Mouse (Mus musculus): Measurements from ENCODE around the gene Olfr199. TPM values are rescaled to one million over a fixed set of nuclear protein-coding genes. Genes with fewer than 3 reads are reported as not detected.
"Not testable (repeated sequence)": the region's sequence is repeated elsewhere in the genome, so short reads cannot be mapped to it uniquely, and the experiment has no call there.

Gene Olfr199
- total RNA-seq (2021): not detected
- long read RNA-seq, experiment 1: 0 reads
- long read RNA-seq, experiment 2: 0 reads

DNA sequence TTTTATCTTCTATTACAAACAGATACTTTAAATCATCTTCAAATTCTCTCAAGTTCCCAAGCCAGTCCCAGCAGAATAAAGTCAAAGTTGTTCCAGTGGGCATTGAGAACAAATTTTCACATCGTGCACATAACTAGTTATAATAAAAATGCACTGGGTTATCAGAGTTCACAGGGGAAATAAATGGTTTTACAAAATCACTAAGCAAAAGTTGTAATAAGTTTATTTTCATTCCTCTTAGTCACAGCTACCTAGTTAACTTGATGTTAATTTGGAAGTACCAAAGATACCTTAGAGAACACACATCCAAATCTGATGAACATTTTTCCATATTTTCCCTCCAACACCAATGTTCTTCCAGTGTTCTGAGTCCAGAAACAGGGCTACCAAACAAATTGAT lies at the start of gene Olfr199:
Gene Olfr199 (minus strand): TSS at position 101 of the 400 bp plus-strand sequence.
- H3K27ac ChIP-seq; H3K4me3 ChIP-seq; intact Hi-C loops (cut with DNase I); DNase-seq: not testable (repeated sequence)

DNA sequence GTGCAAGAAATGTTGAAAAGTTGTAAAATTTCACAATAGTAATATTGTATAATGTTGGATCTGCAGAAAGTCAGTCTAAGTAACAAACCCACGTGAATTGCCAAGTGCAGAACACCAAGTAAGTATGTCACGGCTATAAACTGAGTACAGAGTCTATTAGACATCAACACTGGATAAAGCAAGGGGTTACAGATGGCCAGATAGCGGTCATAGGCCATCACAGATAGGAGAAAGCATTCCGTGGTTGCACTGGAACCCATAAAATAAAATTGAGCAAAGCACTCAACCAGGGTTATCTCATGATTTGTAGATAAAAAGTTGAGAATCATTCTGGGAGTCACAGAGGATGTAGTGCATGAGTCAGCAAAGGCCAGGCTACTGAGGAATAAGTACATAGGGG lies 49.5 kb upstream of the Olfr199 start:
- H3K27ac ChIP-seq; intact Hi-C loops (cut with DNase I); DNase-seq; H3K4me3 ChIP-seq: not testable (repeated sequence)

DNA sequence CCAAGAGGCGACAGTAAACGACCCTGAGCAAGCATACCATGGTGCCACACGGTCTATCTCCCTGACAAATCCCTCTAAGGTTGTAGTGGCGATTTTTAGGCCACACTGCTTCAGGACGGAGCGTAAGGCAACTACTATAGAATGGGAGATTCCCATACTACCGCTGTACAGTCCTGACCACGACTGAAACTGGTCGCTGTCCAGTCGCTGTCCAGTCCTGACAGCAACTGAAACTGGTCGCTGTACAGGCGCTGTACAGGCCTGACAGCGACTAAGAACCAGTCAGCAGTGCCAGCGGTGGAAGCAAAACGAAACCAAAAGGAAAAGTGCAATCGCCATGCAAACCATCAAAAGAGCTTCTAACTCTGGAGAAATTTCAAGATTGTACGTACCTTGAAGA lies 30.1 kb upstream of the Olfr199 start:
- no peak for DNase-seq
- Histone ChIP-seq H3K4me3 (no peak overlapping the region), H3K27ac (no peak overlapping the region)
- intact Hi-C loops (cut with DNase I): no loop called here
- TF ChIP-seq CTCF (IDR thresholded peaks at IDR 0.05): no peak

DNA sequence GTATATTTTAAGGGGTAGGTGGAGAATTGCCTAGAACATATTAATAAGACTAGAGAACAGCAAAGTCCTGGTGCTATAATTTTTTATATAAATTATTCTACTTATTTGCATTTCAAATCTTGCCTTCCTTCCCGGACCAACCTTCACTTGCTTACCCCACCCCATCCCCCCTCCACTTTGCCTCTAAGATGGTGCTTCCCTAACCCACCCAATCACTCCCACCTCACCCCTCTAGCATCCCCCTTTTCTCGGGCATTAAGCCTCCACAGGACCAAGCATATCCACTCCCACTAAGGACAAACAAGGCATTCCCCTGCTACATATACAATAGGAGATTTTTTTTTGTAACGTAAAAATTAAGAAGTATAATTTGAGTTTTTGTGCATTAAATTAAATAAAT lies 1.7 kb downstream of the Olfr199 start:
- H3K4me3 ChIP-seq; DNase-seq; H3K27ac ChIP-seq; intact Hi-C loops (cut with DNase I): not testable (repeated sequence)

DNA sequence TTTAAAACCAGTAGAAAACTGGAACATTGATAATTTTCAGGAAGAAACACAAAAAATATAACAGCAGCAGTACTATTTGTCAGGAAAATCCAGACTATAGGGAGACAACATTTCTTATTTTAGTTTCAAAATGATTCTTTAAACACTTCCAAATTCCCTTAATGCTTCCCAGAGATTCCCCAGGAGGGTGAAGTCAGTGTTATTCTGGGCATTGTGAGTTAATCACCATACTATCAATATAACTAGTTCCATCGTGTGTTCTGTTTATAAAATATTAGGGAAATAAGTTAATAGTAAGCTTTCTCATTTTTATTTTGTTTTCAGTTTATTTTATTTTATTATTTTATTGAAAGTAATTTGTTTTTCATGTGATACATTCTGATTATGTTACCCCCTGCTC lies 16.1 kb downstream of the Olfr199 start, which contains the start of gene Olfr198:
Gene Olfr198 (minus strand): TSS at position 101 of the 400 bp plus-strand sequence.
- intact Hi-C loops (cut with DNase I); H3K27ac ChIP-seq; H3K4me3 ChIP-seq; DNase-seq: not testable (repeated sequence)

DNA sequence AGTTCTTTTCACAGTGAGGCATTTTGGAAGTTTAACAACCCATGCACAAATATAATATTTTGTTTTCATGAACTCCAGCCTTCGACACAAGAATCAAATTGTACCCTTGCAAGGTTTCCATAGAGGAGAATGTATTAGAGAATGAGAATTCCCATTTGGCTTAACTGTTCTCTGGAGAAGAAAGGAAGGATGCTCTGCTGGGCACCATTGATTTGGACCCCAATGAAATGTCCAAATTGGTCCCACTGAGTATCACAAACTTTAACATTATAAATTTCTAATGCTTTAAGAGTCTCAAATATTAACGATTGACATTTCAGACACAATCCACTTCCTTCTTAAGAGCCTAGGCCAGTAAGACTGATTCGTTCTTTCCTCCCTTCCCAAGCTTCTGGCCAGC lies 49.2 kb downstream of the Olfr199 start, which contains the start of gene Olfr196:
Gene Olfr196 (minus strand): TSS at position 101 of the 400 bp plus-strand sequence.
- intact Hi-C loops (cut with DNase I): no loop called here
- no peak within 1 kb of the TSS for H3K4me3 ChIP-seq
- no peak for DNase-seq
- no peak within 1 kb of the TSS for H3K27ac ChIP-seq
- TF ChIP-seq CTCF (IDR thresholded peaks at IDR 0.05): no peak

Other genes starting within 250 kb of the Olfr199 start
- gene Olfr183, start 224.4 kb downstream of the Olfr199 start, total RNA-seq (2021): not detected
- gene Olfr186, start 189.5 kb downstream of the Olfr199 start, total RNA-seq (2021): not detected
- gene Olfr187, start 180.0 kb downstream of the Olfr199 start, total RNA-seq (2021): not detected
- gene Olfr190, start 141.8 kb downstream of the Olfr199 start, total RNA-seq (2021): not detected
- gene Olfr191, start 129.9 kb downstream of the Olfr199 start, total RNA-seq (2021): not detected
- gene Olfr193, start 107.9 kb downstream of the Olfr199 start, total RNA-seq (2021): not detected
- not detected for gene Olfr194, start 98.7 kb downstream of the Olfr199 start, total RNA-seq (2021)
- not detected for gene Olfr195, start 72.7 kb downstream of the Olfr199 start, total RNA-seq (2021)
- not detected for gene Olfr196, start 49.3 kb downstream of the Olfr199 start, total RNA-seq (2021)
- not detected for gene Olfr198, start 16.2 kb downstream of the Olfr199 start, total RNA-seq (2021)
- not detected for gene Olfr201, start 52.9 kb upstream of the Olfr199 start, total RNA-seq (2021)
- not detected for gene Olfr202, start 67.0 kb upstream of the Olfr199 start, total RNA-seq (2021)
- not detected for gene Olfr203, start 79.1 kb upstream of the Olfr199 start, total RNA-seq (2021)
- gene Olfr204, start 98.5 kb upstream of the Olfr199 start, total RNA-seq (2021): not detected
- not detected for gene Olfr205, start 111.4 kb upstream of the Olfr199 start, total RNA-seq (2021)
- not detected for gene Olfr206, start 129.5 kb upstream of the Olfr199 start, total RNA-seq (2021)
- gene Olfr209, start 144.2 kb upstream of the Olfr199 start, total RNA-seq (2021): not detected
- not detected for gene Gabrr3, start 187.6 kb upstream of the Olfr199 start, total RNA-seq (2021)